Mouse (Mus musculus): ENCODE results near the gene Serp1. TPM values are rescaled to one million over a fixed set of nuclear protein-coding genes. Genes with fewer than 3 reads are reported as not detected.

Serp1 gene
- polyA plus RNA-seq (2012; fragmentation: generic; extraction: Trizol), result 10 to 100 TPM in 1 of 2 experiments, 1 to 10 TPM in 1; 8.0 to 15.2 TPM

DNA sequence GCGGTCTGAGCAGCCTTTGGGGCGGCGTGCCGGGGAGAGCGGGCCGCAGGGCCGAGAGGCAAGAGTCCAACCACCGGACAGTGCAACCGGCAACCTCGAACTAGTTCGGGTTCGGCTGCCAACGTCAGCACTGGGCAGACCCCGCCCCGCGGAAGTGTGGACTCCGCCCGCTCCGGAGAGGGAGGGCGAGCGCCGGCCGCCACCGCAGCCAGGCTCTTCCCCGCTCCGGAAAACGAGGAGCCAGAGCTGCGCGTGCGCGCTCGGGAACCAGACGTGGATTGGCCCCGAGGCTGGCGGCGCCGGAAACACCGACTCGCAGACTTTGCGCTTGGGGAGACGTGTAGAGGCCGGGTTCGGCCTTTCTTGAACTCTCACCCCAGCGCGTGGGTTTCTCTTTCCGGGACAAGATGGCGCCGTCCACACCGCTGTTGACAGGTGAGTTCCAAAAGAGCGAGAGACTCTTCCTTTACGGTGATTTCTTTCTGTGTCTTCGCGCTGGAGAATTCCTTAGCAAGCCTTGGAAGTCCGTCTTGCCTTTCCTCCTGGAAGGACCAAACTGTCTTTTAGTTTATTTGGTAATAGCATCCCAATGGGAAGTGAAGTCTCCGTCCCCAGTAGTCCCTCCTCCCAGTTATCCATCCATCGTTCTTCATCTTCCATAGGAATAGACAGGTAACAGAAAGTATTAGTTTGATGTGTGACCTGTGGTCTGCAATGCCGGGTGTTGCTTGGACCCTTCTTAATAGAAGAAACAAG is at the start of gene Serp1, which contains the start of gene Eif2a:
Gene Serp1 (minus strand): TSS at position 241 of the 756 bp plus-strand sequence.
Gene Eif2a (plus strand): TSS at position 170 of the 756 bp plus-strand sequence.

Other genes starting within 250 kb of the Serp1 start
- gene Tsc22d2, start 111.2 kb downstream of the Serp1 start, polyA plus RNA-seq (2012; fragmentation: generic; extraction: Trizol), result 1 to 10 TPM in 1 of 2 experiments, under 1 TPM in 1; 0.75 to 5.7 TPM
- 10 to 100 TPM in 1 of 2 experiments, 1 to 10 TPM in 1; 1.6 to 12.7 TPM for gene Eif2a, start 71 bp downstream of the Serp1 start, polyA plus RNA-seq (2012; fragmentation: generic; extraction: Trizol)
- gene Selenot, start 50.7 kb upstream of the Serp1 start, polyA plus RNA-seq (2012; fragmentation: generic; extraction: Trizol), result 10 to 100 TPM in 1 of 2 experiments, 1 to 10 TPM in 1; 3.4 to 15.6 TPM
- under 1 TPM in 1 of 2 experiments, not detected in 1; 0.02 TPM for gene Erich6, start 111.3 kb upstream of the Serp1 start, polyA plus RNA-seq (2012; fragmentation: generic; extraction: Trizol)
- 1 to 10 TPM; 4.7 to 6.3 TPM for gene Siah2, start 166.5 kb upstream of the Serp1 start, polyA plus RNA-seq (2012; fragmentation: generic; extraction: Trizol)

Data from C3H10T1/2 (cell line).